Mouse (Mus musculus) left cerebral cortex, postnatal 36 days (tissue): ENCODE measurements around the gene Ap3d1. TPM values are rescaled to one million over a fixed set of nuclear protein-coding genes. Genes with fewer than 3 reads are reported as not detected.

Experiments used
- DNase-seq, 2 experiments: peaks; one replicate each; pipeline ENCODE4 v3.0.0; 2021 to 2022; ENCODE audit warnings: low spot score in 2 of 2, mixed read lengths in 1 of 2
- intact Hi-C: fragments of 180-260 bp; cut with DNase I; formaldehyde crosslinking; loops from one replicate; pipeline ENCODE4 v1.15.1; 2025
- total RNA-seq, 2 experiments: library from RNA; stranded (reverse); gene quantifications; 2 replicates each; pipeline ENCODE4 v1.2.3; 2021

The Ap3d1 gene
- total RNA-seq, 2 experiments from 2014 or later = 133 to 160 TPM

GRCm38 (mm10) chr10:80727369-80728127 lies 14.5 kb downstream of the Ap3d1 start:
- no peak for DNase-seq
- intact Hi-C loops = no loop called here

GRCm38 (mm10) chr10:80717281-80717680 lies 24.8 kb downstream of the Ap3d1 start:
- no peak for DNase-seq
- intact Hi-C loops = no loop called here

GRCm38 (mm10) chr10:80710834-80711233 lies 31.2 kb downstream of the Ap3d1 start:
- intact Hi-C loops = no loop called here
- no peak for DNase-seq

- intact Hi-C loops = no loop called here
- DNase-seq = no peak
These were observed 36.6 kb downstream of the Ap3d1 start for GRCm38 (mm10) chr10:80705479-80705878.

GRCm38 (mm10) chr10:80705033-80705432 lies 37.0 kb downstream of the Ap3d1 start:
- no peak for DNase-seq
- intact Hi-C loops = no loop called here

GRCm38 (mm10) chr10:80704418-80704817 lies 37.6 kb downstream of the Ap3d1 start:
- intact Hi-C loops = loop anchor here (5.0 kb wide), 1 partner anchor 47 kb away; the partner anchor contains the start of gene Btbd2
- no peak for DNase-seq

- intact Hi-C loops = loop anchor here (5.0 kb wide), 1 partner anchor 46 kb away; the partner anchor contains the start of gene Btbd2
- DNase-seq = no peak
These were observed 38.4 kb downstream of the Ap3d1 start for GRCm38 (mm10) chr10:80703643-80704042.

GRCm38 (mm10) chr10:80702536-80703390 lies 39.3 kb downstream of the Ap3d1 start:
- DNase-seq = peak; percentile 95 to 96
- intact Hi-C loops = loop anchor here (5.0 kb wide), 1 partner anchor 45 kb away; the partner anchor contains the start of gene Btbd2

GRCm38 (mm10) chr10:80701721-80702535 lies 40.1 kb downstream of the Ap3d1 start, which contains the start of the genes Mob3a and Izumo4:
Gene Mob3a, minus strand, starts transcription at chr10:80701977.
Gene Izumo4, plus strand, starts transcription at chr10:80702184.
- DNase-seq = peak; percentile 99 to 100
- intact Hi-C loops = loop anchor here (5.0 kb wide), 1 partner anchor 45 kb away; the partner anchor contains the start of gene Btbd2

- intact Hi-C loops = loop anchor here (5.0 kb wide), 1 partner anchor 43 kb away; the partner anchor contains the start of gene Btbd2
- no peak for DNase-seq
These were observed 41.3 kb downstream of the Ap3d1 start for GRCm38 (mm10) chr10:80700732-80701131.

- DNase-seq = no peak
- intact Hi-C loops = loop anchor here (5.0 kb wide), 1 partner anchor 43 kb away; the partner anchor contains the start of gene Btbd2
These were observed 42.0 kb downstream of the Ap3d1 start for GRCm38 (mm10) chr10:80700038-80700504.

GRCm38 (mm10) chr10:80698605-80699004 lies 43.5 kb downstream of the Ap3d1 start:
- no peak for DNase-seq
- intact Hi-C loops = no loop called here

GRCm38 (mm10) chr10:80697812-80698211 lies 44.3 kb downstream of the Ap3d1 start:
- DNase-seq = no peak
- intact Hi-C loops = no loop called here

GRCm38 (mm10) chr10:80697393-80697787 lies 44.7 kb downstream of the Ap3d1 start:
- DNase-seq = no peak
- intact Hi-C loops = no loop called here

- intact Hi-C loops = no loop called here
- DNase-seq = no peak
These were observed 45.3 kb downstream of the Ap3d1 start for GRCm38 (mm10) chr10:80696502-80697392.

GRCm38 (mm10) chr10:80695801-80696501 lies 46.1 kb downstream of the Ap3d1 start:
- intact Hi-C loops = no loop called here
- no peak for DNase-seq

- intact Hi-C loops = no loop called here
- no peak for DNase-seq
These were observed 46.9 kb downstream of the Ap3d1 start for GRCm38 (mm10) chr10:80695186-80695585.
